Mouse (Mus musculus) bone marrow, adult 2 months (tissue): Measurements from ENCODE around the gene Atg4b.

Source experiments
- CTCF ChIP-seq: fragments of 200-500 bp; IDR thresholded peaks from 2 replicates; pipeline ENCODE4 v1.5.1; 2011; ENCODE audit warnings: low read length, control low read depth; ENCODE audit not compliant: control insufficient read depth, insufficient read depth
- POLR2A ChIP-seq: fragments of 200-500 bp; IDR thresholded peaks from 2 replicates; pipeline ENCODE4 v1.6.1; 2011; ENCODE audit warnings: low read depth, mild to moderate bottlenecking, control low read depth, low read length, borderline replicate concordance; ENCODE audit not compliant: control insufficient read depth

GRCm38 (mm10) chr1:93834671-93835150 lies 83.4 kb downstream of the Atg4b start:
- TF ChIP-seq POLR2A (no peak), CTCF (no peak)
